In genomic region chr7:44852259-44853027, GRCm38 (mm10) we compare ENCODE assay signal across 15 mouse cellular contexts. TPM values are rescaled to one million over a fixed set of nuclear protein-coding genes. Genes with fewer than 3 reads are reported as not detected.
DNase-seq lines count a peak whose midpoint lies in the region; ATAC-seq and TF ChIP-seq lines count a peak whose summit lies in the region.
"Had no signal": no experiment of that assay in that cellular context is flagged by ENCODE, and none has a peak within 500 bp of the region (broad histone marks: within the 10 kb centered on the region; RNA-seq: fewer than 3 reads in every experiment).

No protein-coding gene starts in this region.

- DNase-seq in left cerebral cortex, adult 18-20 months (ENCODE audit: low spot score in 2 of 2): no peak
- DNase-seq: adrenal gland, adult 8-10 months; cerebellum, postnatal 36 days; gastrocnemius, postnatal 36 days; kidney, postnatal 10 days; lung, adult 2 months; right cerebral cortex, postnatal 14 days; thymus, adult 18-20 months had no signal

- peak overlapping the region; percentile 29 for H3K4me3 ChIP-seq in erythroblast, embryonic 14.5 days (replicated peaks)
- no peak overlapping the region for H3K4me3 ChIP-seq in intestine, embryonic 15.5 days (replicated peaks)
- H3K4me3 ChIP-seq in intestine, embryonic 16.5 days (ENCODE audit: low read length): no peak overlapping the region
- H3K4me3 ChIP-seq in ES-Bruce4 (ENCODE audit: low read depth, low read length): peak overlapping the region; percentile 35
- no peak overlapping the region; the same call in 1 of the 2 replicates for H3K4me3 ChIP-seq in embryonic facial prominence, embryonic 13.5 days

- no peak for ATAC-seq in erythroblast, adult 5-6 weeks (replicated peaks; ENCODE audit: low FRiP score, poor library complexity, severe bottlenecking)
- ATAC-seq in intestine, embryonic 15.5 days: no peak
- no peak for ATAC-seq in intestine, embryonic 16.5 days
- ATAC-seq in embryonic facial prominence, embryonic 13.5 days (ENCODE audit: insufficient number of reproducible peaks, insufficient read depth, low FRiP score, low TSS enrichment, low read depth): no peak

- peaks cover 33% of the 10 kb centered on the region for H3K36me3 ChIP-seq in erythroblast, embryonic 14.5 days (ENCODE audit: control insufficient read depth)
- H3K36me3 ChIP-seq in intestine, embryonic 15.5 days: peaks cover 13% of the 10 kb centered on the region
- H3K36me3 ChIP-seq in intestine, embryonic 16.5 days (ENCODE audit: control insufficient read depth, insufficient read depth, low read length): 0 out of 2 replicates have a peak, but pooled peaks cover 2% of the 10 kb centered on the region
- no peaks in the 10 kb centered on the region for H3K36me3 ChIP-seq in ES-Bruce4 (ENCODE audit: control insufficient read depth, insufficient read depth, low read length, poor library complexity, severe bottlenecking)
- H3K36me3 ChIP-seq in embryonic facial prominence, embryonic 13.5 days: peaks cover 12% of the 10 kb centered on the region

- H3K9me3 ChIP-seq in erythroblast, embryonic 14.5 days (ENCODE audit: control insufficient read depth, low read length): no peaks in the 10 kb centered on the region
- H3K9me3 ChIP-seq in intestine, embryonic 15.5 days: no peaks in the 10 kb centered on the region
- H3K9me3 ChIP-seq in intestine, embryonic 16.5 days (ENCODE audit: control insufficient read depth, low read length): no peaks in the 10 kb centered on the region
- no peaks in the 10 kb centered on the region for H3K9me3 ChIP-seq in ES-Bruce4 (replicated peaks; ENCODE audit: control insufficient read depth, insufficient read depth, low read length, poor library complexity, severe bottlenecking)
- H3K9me3 ChIP-seq in embryonic facial prominence, embryonic 13.5 days: no peaks in the 10 kb centered on the region
- H3K9me3 ChIP-seq: embryonic facial prominence, embryonic 15.5 days had no signal

- peaks cover 93% of the 10 kb centered on the region for H3K4me1 ChIP-seq in erythroblast, embryonic 14.5 days (ENCODE audit: control insufficient read depth)
- peaks cover 57% of the 10 kb centered on the region for H3K4me1 ChIP-seq in intestine, embryonic 15.5 days (replicated peaks)
- H3K4me1 ChIP-seq in intestine, embryonic 16.5 days (ENCODE audit: control insufficient read depth, insufficient read depth, low read length): peaks cover 44% of the 10 kb centered on the region
- no peaks in the 10 kb centered on the region for H3K4me1 ChIP-seq in ES-Bruce4 (ENCODE audit: control insufficient read depth, insufficient read depth, low read length)
- H3K4me1 ChIP-seq in embryonic facial prominence, embryonic 13.5 days: peaks cover 64% of the 10 kb centered on the region

- TF ChIP-seq CTCF in ES-Bruce4 (IDR thresholded peaks at IDR 0.05; ENCODE audit: low read depth, low read length): no peak

- H3K27me3 ChIP-seq in erythroblast, embryonic 14.5 days (ENCODE audit: control insufficient read depth): no peaks in the 10 kb centered on the region
- no peaks in the 10 kb centered on the region for H3K27me3 ChIP-seq in intestine, embryonic 15.5 days (replicated peaks)
- H3K27me3 ChIP-seq in intestine, embryonic 16.5 days (replicated peaks; ENCODE audit: control insufficient read depth, insufficient read depth, low read length): no peaks in the 10 kb centered on the region
- no peaks in the 10 kb centered on the region for H3K27me3 ChIP-seq in ES-Bruce4 (ENCODE audit: control insufficient read depth, insufficient read depth, low read length, poor library complexity, severe bottlenecking)
- no peaks in the 10 kb centered on the region for H3K27me3 ChIP-seq in embryonic facial prominence, embryonic 13.5 days
- H3K27me3 ChIP-seq: embryonic facial prominence, embryonic 15.5 days had no signal

- 0 out of 2 replicates have a peak overlapping the region, but pooled peaks have one; percentile 88 for H3K4me2 ChIP-seq in intestine, embryonic 15.5 days (replicated peaks)
- no peak overlapping the region for H3K4me2 ChIP-seq in intestine, embryonic 16.5 days (ENCODE audit: low read depth, low read length)
- no peak overlapping the region for H3K4me2 ChIP-seq in embryonic facial prominence, embryonic 13.5 days
- H3K4me2 ChIP-seq: embryonic facial prominence, embryonic 15.5 days had no signal

- 89% methylated on average over 36 of the region's 36 CpGs for WGBS in intestine, embryonic 15.5 days
- WGBS in intestine, embryonic 16.5 days: 87% methylated on average over 36 of the region's 36 CpGs
- 90% methylated on average over 36 of the region's 36 CpGs for WGBS in embryonic facial prominence, embryonic 13.5 days

- TF ChIP-seq POLR2A in ES-Bruce4 (IDR thresholded peaks at IDR 0.05; ENCODE audit: insufficient read depth, low read length): no peak

- H3K27ac ChIP-seq in intestine, embryonic 15.5 days: no peak overlapping the region
- H3K27ac ChIP-seq in intestine, embryonic 16.5 days (ENCODE audit: low read length): no peak overlapping the region
- no peak overlapping the region for H3K27ac ChIP-seq in ES-Bruce4 (ENCODE audit: insufficient read depth, low read length)
- no peak overlapping the region for H3K27ac ChIP-seq in embryonic facial prominence, embryonic 13.5 days
- H3K27ac ChIP-seq: embryonic facial prominence, embryonic 15.5 days had no signal

- TF ChIP-seq EP300 in ES-Bruce4 (IDR thresholded peaks at IDR 0.05; ENCODE audit: insufficient read depth, low read depth, low read length): no peak

- no peak overlapping the region for H3K9ac ChIP-seq in intestine, embryonic 15.5 days
- no peak overlapping the region; the same call in 1 of the 2 replicates for H3K9ac ChIP-seq in intestine, embryonic 16.5 days (ENCODE audit: low read depth, low read length)
- peak overlapping the region; percentile 41; the same call in 1 of the 2 replicates for H3K9ac ChIP-seq in ES-Bruce4 (ENCODE audit: low read depth, poor library complexity, severe bottlenecking)
- H3K9ac ChIP-seq in embryonic facial prominence, embryonic 13.5 days: 0 out of 2 replicates have a peak overlapping the region, but pooled peaks have one; percentile 28
- H3K9ac ChIP-seq: embryonic facial prominence, embryonic 15.5 days had no signal

RNA-seq across cellular contexts. Expression of gene Tbc1d17, which starts 3.6 kb away (rescaled TPM):
- 7.7 and 10.0 TPM in 2 replicates for polyA plus RNA-seq in erythroblast, embryonic 14.5 days (2012)
- 15.8 and 21.3 TPM in 2 replicates for total RNA-seq in erythroblast, adult 5-6 weeks (2015; ENCODE audit: low replicate concordance)
- 33.6 and 77.5 TPM in 2 replicates for total RNA-seq in erythroblast, adult 5-6 weeks (2017; ENCODE audit: low replicate concordance)
- polyA plus RNA-seq in intestine, embryonic 15.5 days (2015; fragmentation: Nextera tagmentation; extraction: Ambion mirVana): 71.0 and 71.3 TPM in 2 replicates
- polyA plus RNA-seq in intestine, embryonic 16.5 days (2015; fragmentation: Nextera tagmentation; extraction: Ambion mirVana): 73.6 and 77.9 TPM in 2 replicates
- 33.9 and 46.7 TPM in 2 replicates for polyA plus RNA-seq in ES-Bruce4 (2011; ENCODE audit: insufficient read depth, insufficient read length, low read depth, missing spikeins)
- polyA plus RNA-seq in embryonic facial prominence, embryonic 13.5 days (2015; fragmentation: Nextera tagmentation; extraction: Ambion mirVana): 83.1 and 91.0 TPM in 2 replicates
- total RNA-seq in left cerebral cortex, adult 18-20 months (2021): 10 to 100 TPM; 70.4 to 89.3 TPM

RNA-seq across cellular contexts. Expression of gene Akt1s1, which starts 3.7 kb away (rescaled TPM):
- polyA plus RNA-seq in erythroblast, embryonic 14.5 days (2012): 33.5 and 36.8 TPM in 2 replicates
- 6.5 and 7.1 TPM in 2 replicates for total RNA-seq in erythroblast, adult 5-6 weeks (2015; ENCODE audit: low replicate concordance)
- total RNA-seq in erythroblast, adult 5-6 weeks (2017; ENCODE audit: low replicate concordance): 19.7 and 43.3 TPM in 2 replicates
- 112 and 116 TPM in 2 replicates for polyA plus RNA-seq in intestine, embryonic 15.5 days (2015; fragmentation: Nextera tagmentation; extraction: Ambion mirVana)
- 105 and 107 TPM in 2 replicates for polyA plus RNA-seq in intestine, embryonic 16.5 days (2015; fragmentation: Nextera tagmentation; extraction: Ambion mirVana)
- 38.1 and 38.3 TPM in 2 replicates for polyA plus RNA-seq in ES-Bruce4 (2011; ENCODE audit: insufficient read depth, insufficient read length, low read depth, missing spikeins)
- 104 and 110 TPM in 2 replicates for polyA plus RNA-seq in embryonic facial prominence, embryonic 13.5 days (2015; fragmentation: Nextera tagmentation; extraction: Ambion mirVana)
- total RNA-seq in left cerebral cortex, adult 18-20 months (2021): 10 to 100 TPM; 67.9 to 70.1 TPM

RNA-seq across cellular contexts. Expression of gene Pnkp, which starts 4.5 kb away (rescaled TPM):
- 4.5 and 5.5 TPM in 2 replicates for polyA plus RNA-seq in erythroblast, embryonic 14.5 days (2012)
- total RNA-seq in erythroblast, adult 5-6 weeks (2015; ENCODE audit: low replicate concordance): 17.3 and 43.3 TPM in 2 replicates
- total RNA-seq in erythroblast, adult 5-6 weeks (2017; ENCODE audit: low replicate concordance): 26.8 and 32.5 TPM in 2 replicates
- 25.9 and 29.0 TPM in 2 replicates for polyA plus RNA-seq in intestine, embryonic 15.5 days (2015; fragmentation: Nextera tagmentation; extraction: Ambion mirVana)
- polyA plus RNA-seq in intestine, embryonic 16.5 days (2015; fragmentation: Nextera tagmentation; extraction: Ambion mirVana): 26.6 and 30.6 TPM in 2 replicates
- 22.3 and 30.3 TPM in 2 replicates for polyA plus RNA-seq in ES-Bruce4 (2011; ENCODE audit: insufficient read depth, insufficient read length, low read depth, missing spikeins)
- 30.0 and 30.7 TPM in 2 replicates for polyA plus RNA-seq in embryonic facial prominence, embryonic 13.5 days (2015; fragmentation: Nextera tagmentation; extraction: Ambion mirVana)
- total RNA-seq in left cerebral cortex, adult 18-20 months (2021): 10 to 100 TPM; 27.1 to 27.7 TPM

RNA-seq across cellular contexts. Expression of gene Ptov1, which starts 17.1 kb away (rescaled TPM):
- polyA plus RNA-seq in erythroblast, embryonic 14.5 days (2012): 7.3 and 8.9 TPM in 2 replicates
- total RNA-seq in erythroblast, adult 5-6 weeks (2015; ENCODE audit: low replicate concordance): 6.9 and 8.1 TPM in 2 replicates
- total RNA-seq in erythroblast, adult 5-6 weeks (2017; ENCODE audit: low replicate concordance): 8.8 and 12.1 TPM in 2 replicates
- 239 and 253 TPM in 2 replicates for polyA plus RNA-seq in intestine, embryonic 15.5 days (2015; fragmentation: Nextera tagmentation; extraction: Ambion mirVana)
- polyA plus RNA-seq in intestine, embryonic 16.5 days (2015; fragmentation: Nextera tagmentation; extraction: Ambion mirVana): 71.8 and 159 TPM in 2 replicates
- 153 and 160 TPM in 2 replicates for polyA plus RNA-seq in ES-Bruce4 (2011; ENCODE audit: insufficient read depth, insufficient read length, low read depth, missing spikeins)
- 469 and 526 TPM in 2 replicates for polyA plus RNA-seq in embryonic facial prominence, embryonic 13.5 days (2015; fragmentation: Nextera tagmentation; extraction: Ambion mirVana)
- total RNA-seq in left cerebral cortex, adult 18-20 months (2021): 100 to 1,000 TPM; 280 to 295 TPM

RNA-seq across cellular contexts. Expression of gene Atf5, which starts 36.0 kb away (rescaled TPM):
- 9.7 and 12.0 TPM in 2 replicates for polyA plus RNA-seq in erythroblast, embryonic 14.5 days (2012)
- 1.3 and 1.9 TPM in 2 replicates for total RNA-seq in erythroblast, adult 5-6 weeks (2015; ENCODE audit: low replicate concordance)
- 2.1 and 2.5 TPM in 2 replicates for total RNA-seq in erythroblast, adult 5-6 weeks (2017; ENCODE audit: low replicate concordance)
- 6.2 and 6.6 TPM in 2 replicates for polyA plus RNA-seq in intestine, embryonic 15.5 days (2015; fragmentation: Nextera tagmentation; extraction: Ambion mirVana)
- polyA plus RNA-seq in intestine, embryonic 16.5 days (2015; fragmentation: Nextera tagmentation; extraction: Ambion mirVana): 4.9 and 5.5 TPM in 2 replicates
- 9.6 and 14.6 TPM in 2 replicates for polyA plus RNA-seq in ES-Bruce4 (2011; ENCODE audit: insufficient read depth, insufficient read length, low read depth, missing spikeins)
- polyA plus RNA-seq in embryonic facial prominence, embryonic 13.5 days (2015; fragmentation: Nextera tagmentation; extraction: Ambion mirVana): 6.4 and 6.5 TPM in 2 replicates
- total RNA-seq in left cerebral cortex, adult 18-20 months (2021): 10 to 100 TPM; 21.2 to 27.8 TPM

Comparison
In these comparisons a context has a peak if more than half of its experiments do, and no peak if none do; other contexts are left out.
1. H3K4me3 ChIP-seq: peak in erythroblast, embryonic 14.5 days (single experiment) and ES-Bruce4 (single experiment); none in intestine, embryonic 15.5 days (single experiment), intestine, embryonic 16.5 days (single experiment) and embryonic facial prominence, embryonic 13.5 days (single experiment).
2. H3K9ac ChIP-seq: peak in ES-Bruce4 (single experiment) and embryonic facial prominence, embryonic 13.5 days (single experiment); none in intestine, embryonic 15.5 days (single experiment) and intestine, embryonic 16.5 days (single experiment).